Mouse (Mus musculus) CD4-positive, CD25-positive, alpha-beta regulatory T cell, adult 4 months (primary cell): ENCODE measurements around the gene Erich4. TPM values are rescaled to one million over a fixed set of nuclear protein-coding genes. Genes with fewer than 3 reads are reported as not detected.

ENCODE experiments used
- ATAC-seq: one replicate; pipeline ENCODE4 v1.8.0; 2017
- polyA plus RNA-seq, 2 experiments: library from polyadenylated mRNA; unstranded; fragments of 100-300 nt; shearing (Covaris generic); gene quantifications; one replicate each; pipeline ENCODE4 v1.2.1; 2017

Gene Erich4
- polyA plus RNA-seq, 2 experiments from 2014 or later = not detected

- no peak for ATAC-seq
Observed at GRCm38 (mm10) chr7:25623857-25624370, 8.2 kb upstream of the Erich4 start.

- no peak for ATAC-seq
Observed at GRCm38 (mm10) chr7:25620751-25621150, 5.1 kb upstream of the Erich4 start.

- ATAC-seq = no peak
Observed at GRCm38 (mm10) chr7:25620101-25620500, 4.4 kb upstream of the Erich4 start.

GRCm38 (mm10) chr7:25619722-25619991, 4.0 kb upstream of the Erich4 start:
- ATAC-seq = no peak

GRCm38 (mm10) chr7:25618865-25619721, 3.4 kb upstream of the Erich4 start, which contains the start of gene Dmac2:
Dmac2 (plus strand) TSS chr7:25619414.
- peak; percentile 99 for ATAC-seq

- ATAC-seq = no peak
Observed at GRCm38 (mm10) chr7:25617376-25618160, 1.9 kb upstream of the Erich4 start.

- no peak for ATAC-seq
Observed at GRCm38 (mm10) chr7:25614831-25615705, 624 bp downstream of the Erich4 start.

- ATAC-seq = no peak
Observed at GRCm38 (mm10) chr7:25614086-25614485, 1.6 kb downstream of the Erich4 start.

GRCm38 (mm10) chr7:25611501-25611900, 4.2 kb downstream of the Erich4 start:
- ATAC-seq = no peak

GRCm38 (mm10) chr7:25610056-25610455, 5.6 kb downstream of the Erich4 start:
- no peak for ATAC-seq

- no peak for ATAC-seq
Observed at GRCm38 (mm10) chr7:25607196-25607595, 8.5 kb downstream of the Erich4 start.

GRCm38 (mm10) chr7:25606625-25607063, 9.0 kb downstream of the Erich4 start:
- no peak for ATAC-seq

GRCm38 (mm10) chr7:25601346-25601745, 14.3 kb downstream of the Erich4 start:
- ATAC-seq = no peak

GRCm38 (mm10) chr7:25600666-25601065, 15.0 kb downstream of the Erich4 start:
- no peak for ATAC-seq

- peak; percentile 58 for ATAC-seq
Observed at GRCm38 (mm10) chr7:25599663-25600062, 16.0 kb downstream of the Erich4 start.

GRCm38 (mm10) chr7:25593859-25594258, 21.8 kb downstream of the Erich4 start:
- ATAC-seq = no peak

- ATAC-seq = no peak
Observed at GRCm38 (mm10) chr7:25591226-25591625, 24.5 kb downstream of the Erich4 start.

- ATAC-seq = no peak
Observed at GRCm38 (mm10) chr7:25585351-25586204, 30.1 kb downstream of the Erich4 start.

- ATAC-seq = no peak
Observed at GRCm38 (mm10) chr7:25584651-25585050, 31.0 kb downstream of the Erich4 start.

- no peak for ATAC-seq
Observed at GRCm38 (mm10) chr7:25582301-25582810, 33.3 kb downstream of the Erich4 start.

GRCm38 (mm10) chr7:25579441-25579840, 36.3 kb downstream of the Erich4 start:
- no peak for ATAC-seq
